Mouse (Mus musculus): ENCODE results near the gene Ewsr1. TPM values are rescaled to one million over a fixed set of nuclear protein-coding genes. Genes with fewer than 3 reads are reported as not detected.
"Not testable (repeated sequence)": the region's sequence is repeated elsewhere in the genome, so short reads cannot be mapped to it uniquely, and the experiment has no call there.

The Ewsr1 gene
- polyA plus RNA-seq, 1 experiment, result 769 TPM

DNA sequence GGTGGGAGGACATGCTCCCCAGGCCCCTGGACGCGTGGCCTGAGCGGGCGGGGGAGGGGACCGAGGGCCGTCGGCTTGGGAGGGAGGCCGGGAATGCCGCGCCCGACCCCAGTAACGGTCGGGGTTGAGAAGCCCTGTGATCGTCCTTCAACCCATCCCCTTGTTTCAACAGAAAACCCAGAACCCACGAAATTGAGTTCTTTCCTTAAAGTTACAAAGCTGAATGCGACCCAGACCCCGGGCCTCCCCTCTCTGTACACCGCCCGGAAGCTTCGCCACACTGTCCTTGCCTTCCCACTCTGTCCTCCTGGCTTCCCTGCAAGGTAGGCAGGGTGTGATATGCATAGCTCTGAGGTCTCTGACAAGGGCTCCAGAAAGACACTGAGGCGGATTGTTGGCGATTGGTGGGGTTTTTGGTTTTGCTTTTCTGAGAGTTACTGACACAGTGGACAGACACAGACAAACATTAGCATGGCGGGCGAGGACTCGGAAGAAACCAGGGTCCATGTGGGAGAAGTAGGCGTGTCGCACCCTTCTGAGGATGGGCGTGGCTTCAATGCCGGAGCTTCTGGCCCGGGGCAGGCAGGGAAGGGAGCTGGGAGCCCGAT, 614 bp upstream of the Ewsr1 start:
- Histone ChIP-seq H3K27ac (ENCODE audit: insufficient read depth, low read length) (peak overlapping the region; percentile 99), H3K4me3 (ENCODE audit: insufficient read depth, low read length) (peak overlapping the region; percentile 89), H3K4me1 (ENCODE audit: control insufficient read depth, insufficient read depth, low read length) (0 out of 2 replicates have a peak, but pooled peaks cover 2% of the 10 kb centered on the region)
- TF ChIP-seq POLR2A (IDR thresholded peaks at IDR 0.05; ENCODE audit: low read depth, low read length) (peak; percentile 96), CTCF (IDR thresholded peaks at IDR 0.05; ENCODE audit: borderline replicate concordance, insufficient read depth, low read length) (no peak)

DNA sequence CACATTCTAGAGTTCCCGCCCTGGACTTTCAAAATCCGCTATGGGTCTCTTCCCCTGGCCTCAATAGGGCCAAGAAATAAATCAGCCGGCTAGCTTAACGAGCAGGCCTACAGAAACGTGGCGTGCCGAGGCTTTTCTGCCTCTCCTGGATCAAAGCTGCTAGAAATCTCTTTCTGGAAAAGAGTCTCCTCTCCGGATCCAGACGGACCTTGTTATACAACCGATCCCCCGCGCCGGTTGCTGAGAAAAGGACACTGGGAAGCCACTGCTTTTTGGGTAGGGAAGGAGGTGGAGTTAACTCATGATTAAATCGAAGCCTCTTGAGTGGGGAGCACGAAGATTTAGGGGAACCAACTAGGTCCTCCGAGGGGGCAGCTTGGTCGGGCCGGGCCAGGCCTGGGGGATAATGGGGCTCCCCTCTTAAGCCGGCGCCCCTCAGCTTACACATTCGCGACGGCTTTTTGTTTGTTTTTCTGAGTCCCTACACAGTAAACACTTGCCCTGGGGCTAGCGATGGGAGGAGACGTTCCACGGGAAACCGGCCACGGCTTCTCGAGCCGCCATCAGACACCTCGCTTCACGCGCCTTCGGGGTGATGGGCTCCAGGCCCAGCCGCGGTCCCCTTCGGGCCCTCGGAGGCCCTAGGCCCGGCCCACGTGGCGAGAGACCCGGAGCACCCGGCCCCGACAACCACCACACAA, 881 bp downstream of the Ewsr1 start:
- Histone ChIP-seq H3K4me1 (ENCODE audit: control insufficient read depth, insufficient read depth, low read length) (0 out of 2 replicates have a peak, but pooled peaks cover 2% of the 10 kb centered on the region), H3K4me3 (ENCODE audit: insufficient read depth, low read length) (peak overlapping the region; percentile 89), H3K27ac (ENCODE audit: insufficient read depth, low read length) (peak overlapping the region; percentile 99)
- no peak for TF ChIP-seq CTCF (IDR thresholded peaks at IDR 0.05; ENCODE audit: borderline replicate concordance, insufficient read depth, low read length)
- TF ChIP-seq POLR2A (IDR thresholded peaks at IDR 0.05; ENCODE audit: low read depth, low read length), result no peak; the same call in 1 of the 2 replicates

GRCm38 (mm10) chr11:5096480-5097020, 2.5 kb downstream of the Ewsr1 start:
- TF ChIP-seq CTCF (IDR thresholded peaks at IDR 0.05; ENCODE audit: borderline replicate concordance, insufficient read depth, low read length) (no peak), POLR2A (IDR thresholded peaks at IDR 0.05; ENCODE audit: low read depth, low read length) (no peak)
- H3K27ac ChIP-seq (ENCODE audit: insufficient read depth, low read length), result no peak overlapping the region
- peak overlapping the region; percentile 89 for H3K4me3 ChIP-seq (ENCODE audit: insufficient read depth, low read length)
- 0 out of 2 replicates have a peak, but pooled peaks cover 2% of the 10 kb centered on the region for H3K4me1 ChIP-seq (ENCODE audit: control insufficient read depth, insufficient read depth, low read length)

- TF ChIP-seq CTCF (IDR thresholded peaks at IDR 0.05; ENCODE audit: borderline replicate concordance, insufficient read depth, low read length) (no peak), POLR2A (IDR thresholded peaks at IDR 0.05; ENCODE audit: low read depth, low read length) (no peak)
- Histone ChIP-seq H3K4me3 (ENCODE audit: insufficient read depth, low read length) (no peak overlapping the region; the same call in 1 of the 2 replicates), H3K4me1 (ENCODE audit: control insufficient read depth, insufficient read depth, low read length) (0 out of 2 replicates have a peak, but pooled peaks cover 2% of the 10 kb centered on the region), H3K27ac (ENCODE audit: insufficient read depth, low read length) (no peak overlapping the region)
These were observed 3.2 kb downstream of the Ewsr1 start for GRCm38 (mm10) chr11:5095877-5096276.

- H3K4me3 ChIP-seq (ENCODE audit: insufficient read depth, low read length), result no peak overlapping the region
- TF ChIP-seq POLR2A (IDR thresholded peaks at IDR 0.05; ENCODE audit: low read depth, low read length), result no peak
- TF ChIP-seq CTCF (IDR thresholded peaks at IDR 0.05; ENCODE audit: borderline replicate concordance, insufficient read depth, low read length), result peak; percentile 36; the same call in 1 of the 2 replicates
- no peaks in the 10 kb centered on the region for H3K4me1 ChIP-seq (ENCODE audit: control insufficient read depth, insufficient read depth, low read length)
- no peak overlapping the region for H3K27ac ChIP-seq (ENCODE audit: insufficient read depth, low read length)
These were observed 7.4 kb downstream of the Ewsr1 start for GRCm38 (mm10) chr11:5091706-5092105.

GRCm38 (mm10) chr11:5089147-5089546, 9.9 kb downstream of the Ewsr1 start:
- Histone ChIP-seq H3K4me1 (ENCODE audit: control insufficient read depth, insufficient read depth, low read length) (no peaks in the 10 kb centered on the region), H3K27ac (ENCODE audit: insufficient read depth, low read length) (no peak overlapping the region), H3K4me3 (ENCODE audit: insufficient read depth, low read length) (no peak overlapping the region)
- TF ChIP-seq POLR2A (IDR thresholded peaks at IDR 0.05; ENCODE audit: low read depth, low read length) (no peak), CTCF (IDR thresholded peaks at IDR 0.05; ENCODE audit: borderline replicate concordance, insufficient read depth, low read length) (no peak)

GRCm38 (mm10) chr11:5076843-5077242, 22.2 kb downstream of the Ewsr1 start:
- not testable (repeated sequence) for H3K4me1 ChIP-seq (ENCODE audit: control insufficient read depth, insufficient read depth, low read length); H3K4me3 ChIP-seq (ENCODE audit: insufficient read depth, low read length); H3K27ac ChIP-seq (ENCODE audit: insufficient read depth, low read length)

- no peak for TF ChIP-seq POLR2A (IDR thresholded peaks at IDR 0.05; ENCODE audit: low read depth, low read length)
- no peak for TF ChIP-seq CTCF (IDR thresholded peaks at IDR 0.05; ENCODE audit: borderline replicate concordance, insufficient read depth, low read length)
- Histone ChIP-seq H3K4me1 (ENCODE audit: control insufficient read depth, insufficient read depth, low read length) (no peaks in the 10 kb centered on the region), H3K4me3 (ENCODE audit: insufficient read depth, low read length) (no peak overlapping the region), H3K27ac (ENCODE audit: insufficient read depth, low read length) (no peak overlapping the region)
These were observed 23.3 kb downstream of the Ewsr1 start for GRCm38 (mm10) chr11:5075760-5076159.

DNA sequence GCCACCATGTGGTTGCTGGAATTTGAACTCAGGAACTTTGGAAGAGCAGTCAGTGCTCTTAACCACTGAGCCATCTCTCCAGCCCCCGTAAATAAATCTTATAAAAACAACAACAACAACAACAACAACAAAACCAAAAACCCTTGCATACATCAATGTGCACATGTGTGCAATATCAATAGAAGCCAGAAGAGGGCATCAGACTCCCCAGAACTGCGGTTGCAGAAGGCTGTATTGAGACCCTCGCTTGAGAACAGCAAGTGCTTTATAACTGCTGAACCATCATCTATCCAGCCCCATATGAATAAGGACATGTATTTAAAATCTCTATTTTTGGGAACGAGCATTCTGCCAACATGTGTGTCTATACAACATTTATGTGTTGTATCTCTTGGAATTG, 24.2 kb downstream of the Ewsr1 start:
- no peaks in the 10 kb centered on the region for H3K4me1 ChIP-seq (ENCODE audit: control insufficient read depth, insufficient read depth, low read length)
- no peak overlapping the region for H3K27ac ChIP-seq (ENCODE audit: insufficient read depth, low read length)
- no peak overlapping the region for H3K4me3 ChIP-seq (ENCODE audit: insufficient read depth, low read length)
- no peak for TF ChIP-seq CTCF (IDR thresholded peaks at IDR 0.05; ENCODE audit: borderline replicate concordance, insufficient read depth, low read length)

Measured in embryonic fibroblast, embryonic 13.5 days (primary cell).